Mouse (Mus musculus) spleen, postnatal 10 days (tissue): ENCODE measurements at regions not wholly inside any gene's neighbourhood (a gene's known extent, or its start where the extent isn't known, plus 50 kb on each side); places are given as distances from the start of the nearest gene placed in this dataset.

ENCODE experiments used
- DNase-seq, 2 experiments: peaks; one replicate each; pipeline ENCODE4 v3.0.0; 2021 to 2022; ENCODE audit warnings: low spot score in 2 of 2

GRCm38 (mm10) chr9:14174324-14175040 is 100.4 kb upstream of the Sesn3 start:
- no peak for DNase-seq

DNA sequence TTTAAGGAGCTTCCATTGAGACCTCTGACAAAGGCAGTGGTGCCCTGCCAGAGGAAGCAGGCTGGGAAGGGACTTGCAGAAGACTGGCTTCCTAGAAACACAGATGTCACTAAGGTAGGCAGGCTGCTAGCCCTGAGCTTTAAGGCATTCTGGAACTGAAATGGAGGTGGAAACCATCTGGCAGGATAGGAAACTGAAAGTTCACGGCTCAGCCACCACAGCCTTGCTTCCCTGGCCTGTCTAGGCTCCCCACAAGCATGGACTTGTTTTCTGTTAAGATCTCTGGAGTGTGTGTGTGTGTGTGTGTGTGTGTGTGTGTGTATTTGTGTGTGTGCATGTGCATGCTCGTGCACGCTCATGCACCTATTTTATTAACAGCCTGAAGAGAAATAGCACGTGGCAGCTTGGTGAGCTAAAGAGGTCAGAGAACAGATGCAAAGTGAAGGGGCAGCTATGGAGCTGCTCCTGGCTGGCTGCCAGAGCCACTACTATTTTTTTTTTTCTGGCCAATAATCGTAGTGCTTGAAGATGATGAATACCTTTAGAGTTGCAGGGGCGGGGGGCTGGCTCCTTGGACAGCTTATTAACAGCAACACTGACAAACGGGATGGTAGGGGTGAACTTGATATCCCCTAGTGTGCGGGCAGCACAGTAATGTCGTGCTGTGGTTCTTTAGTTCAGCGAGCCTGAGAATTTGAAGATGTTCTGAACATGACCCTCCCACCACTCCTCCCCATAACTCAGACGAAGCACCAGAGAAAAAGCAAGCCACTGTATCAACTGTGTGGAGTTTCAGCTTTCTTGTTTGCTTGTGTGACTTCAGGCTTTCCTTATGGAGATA is 99.6 kb upstream of the Sesn3 start:
- no peak for DNase-seq

DNA sequence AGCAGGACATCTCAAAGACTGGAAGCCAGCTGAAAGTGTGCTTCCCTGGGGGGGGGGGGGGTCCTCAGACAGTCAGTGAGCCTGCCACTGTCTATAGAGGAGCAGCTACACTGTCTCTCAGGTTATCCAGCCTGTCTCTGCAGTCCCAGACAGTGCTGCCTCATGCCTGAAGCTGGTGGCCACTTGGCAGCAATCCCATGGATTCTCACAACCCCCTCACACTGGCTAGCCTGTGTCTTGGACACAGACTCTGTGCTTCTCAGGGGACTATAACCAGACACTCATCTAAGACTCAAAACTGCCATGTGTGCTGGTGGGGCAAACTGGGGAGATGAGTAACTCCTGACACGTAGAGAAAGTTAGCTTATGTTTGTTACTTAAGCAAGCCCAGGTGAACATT is 95.1 kb upstream of the Sesn3 start:
- no peak for DNase-seq

DNA sequence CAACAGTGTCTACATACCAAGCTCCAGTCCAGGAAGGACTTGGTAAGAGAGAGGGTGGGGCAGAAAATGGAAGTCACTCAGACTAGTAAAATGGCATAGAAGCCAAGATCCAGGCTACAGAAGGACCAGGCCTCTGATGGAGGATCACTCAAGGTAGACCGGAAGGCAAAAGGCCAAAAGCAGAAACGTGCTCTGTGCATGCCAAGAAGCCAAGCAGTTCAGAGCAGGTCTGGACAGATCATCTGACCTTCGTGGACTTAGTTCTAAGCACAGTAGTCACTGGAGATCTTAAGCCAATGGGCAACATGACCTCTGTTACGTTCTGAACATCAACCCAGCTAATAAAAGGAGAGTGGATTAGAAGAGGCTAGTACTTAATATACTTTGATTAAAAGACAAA is 90.6 kb upstream of the Sesn3 start:
- no peak for DNase-seq

DNA sequence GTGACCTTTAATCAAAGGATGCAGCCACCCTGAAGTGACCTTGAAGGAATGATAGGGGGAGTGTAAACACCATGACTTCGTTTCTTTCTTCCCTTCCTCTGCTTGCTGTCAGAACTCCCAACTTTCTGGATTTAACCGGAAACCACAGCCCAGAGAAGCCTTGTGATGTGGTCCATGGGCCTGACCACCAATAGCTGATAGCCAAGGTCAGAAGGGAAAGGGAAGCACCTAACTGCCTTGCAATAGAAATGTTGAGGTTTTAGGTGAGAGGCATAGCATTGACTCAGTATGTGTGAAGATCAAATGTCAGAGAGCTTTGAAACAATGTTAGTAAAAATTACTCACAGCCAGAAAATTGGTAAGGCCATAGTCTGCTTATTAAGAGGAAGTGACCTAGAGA is 89.2 kb upstream of the Sesn3 start:
- DNase-seq, result no peak

- DNase-seq, result no peak
Measured at GRCm38 (mm10) chr9:14187753-14188152, 87.1 kb upstream of the Sesn3 start.

DNA sequence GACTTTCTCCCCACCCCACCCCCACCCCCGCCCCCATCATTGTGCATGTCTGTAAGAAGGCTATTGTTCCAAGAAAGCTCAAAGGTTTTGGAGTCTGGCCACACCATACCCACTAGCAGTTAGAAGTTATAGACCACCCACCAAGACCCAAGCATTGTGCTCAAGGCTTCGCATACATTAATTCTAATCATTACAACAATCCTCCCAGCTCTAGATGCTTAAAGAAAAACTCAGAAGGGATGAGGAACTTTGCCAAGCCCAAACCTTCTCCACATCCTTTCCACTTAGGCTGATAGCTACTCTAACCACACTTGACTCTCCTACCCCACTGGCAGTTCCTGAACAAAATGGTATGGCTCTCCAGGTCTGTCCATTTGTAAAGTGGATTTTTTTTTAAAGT is 86.4 kb upstream of the Sesn3 start:
- DNase-seq, result no peak

- no peak for DNase-seq
Measured at GRCm38 (mm10) chr9:14190660-14191059, 84.2 kb upstream of the Sesn3 start.

DNA sequence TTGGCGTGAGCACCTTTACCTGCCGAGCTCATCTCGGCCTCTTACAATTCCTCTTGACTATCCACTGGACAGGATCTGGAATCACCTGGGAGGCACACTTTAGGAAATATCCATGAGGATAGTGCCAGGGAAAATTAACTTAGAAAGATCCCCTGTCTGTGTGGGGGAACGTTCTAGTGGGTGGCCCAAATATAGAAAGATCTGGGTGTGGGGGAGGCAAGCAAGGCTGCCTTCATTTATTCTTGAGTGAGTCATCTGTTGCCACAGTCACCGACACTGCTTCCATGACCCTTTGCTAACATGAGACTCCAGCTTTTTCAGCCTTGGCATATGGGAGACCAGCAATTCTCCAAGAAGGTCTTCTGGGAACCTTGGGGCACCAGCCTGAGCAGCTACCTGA is 80.1 kb upstream of the Sesn3 start:
- no peak for DNase-seq

GRCm38 (mm10) chr9:14199116-14199515 is 75.8 kb upstream of the Sesn3 start:
- no peak for DNase-seq

- DNase-seq, result no peak
Measured at GRCm38 (mm10) chr9:14199983-14200700, 74.7 kb upstream of the Sesn3 start.

GRCm38 (mm10) chr9:14200852-14201251 is 74.0 kb upstream of the Sesn3 start:
- DNase-seq, result no peak

GRCm38 (mm10) chr9:14202551-14203306 is 72.1 kb upstream of the Sesn3 start:
- DNase-seq, result no peak

- DNase-seq, result no peak
Measured at GRCm38 (mm10) chr9:14203307-14203695, 71.6 kb upstream of the Sesn3 start.

GRCm38 (mm10) chr9:14203768-14204416 is 71.0 kb upstream of the Sesn3 start:
- DNase-seq, result no peak

GRCm38 (mm10) chr9:14204817-14205216 is 70.0 kb upstream of the Sesn3 start:
- DNase-seq, result no peak

GRCm38 (mm10) chr9:14206838-14207560 is 67.9 kb upstream of the Sesn3 start:
- DNase-seq, result no peak

- no peak for DNase-seq
Measured at GRCm38 (mm10) chr9:14207561-14207936, 67.3 kb upstream of the Sesn3 start.

DNA sequence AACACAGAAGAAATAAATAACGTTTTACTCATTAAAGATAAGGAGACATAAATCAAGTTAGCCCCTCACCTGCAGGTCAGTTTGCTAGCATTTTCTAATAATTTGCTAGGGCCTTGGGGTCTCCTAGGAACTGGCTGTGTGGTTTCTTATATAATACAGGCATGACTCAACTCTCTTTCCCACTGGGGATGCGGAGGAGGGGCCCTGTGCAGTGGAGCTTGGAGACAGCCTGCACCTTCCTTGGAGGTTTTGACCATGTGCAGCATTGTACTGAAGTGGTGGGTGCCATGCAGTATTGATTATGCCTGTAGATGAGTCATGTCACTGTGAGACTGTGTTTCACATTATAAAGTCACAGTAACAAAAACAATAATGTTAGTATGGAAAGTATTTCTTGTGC is 61.6 kb upstream of the Sesn3 start:
- DNase-seq, result no peak

- no peak for DNase-seq
Measured at GRCm38 (mm10) chr9:14215171-14215782, 59.6 kb upstream of the Sesn3 start.
